Mouse (Mus musculus) forebrain, embryonic 15.5 days (tissue): ENCODE results near the gene Cypt1. TPM values are rescaled to one million over a fixed set of nuclear protein-coding genes. Genes with fewer than 3 reads are reported as not detected.

Source experiments
- ATAC-seq: fragments of 200-750 bp; cut with Nextera tagmentation; replicated peaks from 2 replicates; pipeline ENCODE4 v1.8.0; 2017; ENCODE audit warnings: mild to moderate bottlenecking, moderate TSS enrichment, moderate library complexity
- H3K27ac ChIP-seq: fragments of 300-500 bp; sonication (generic); replicated peaks from 2 replicates; pipeline ENCODE4 v1.5.1; 2015; ENCODE audit warnings: mild to moderate bottlenecking, inconsistent platforms
- H3K27me3 ChIP-seq: fragments of 300-500 bp; sonication (generic); 2 replicates; pipeline ENCODE4 v1.6.1; 2015; ENCODE audit warnings: inconsistent platforms
- H3K36me3 ChIP-seq: fragments of 300-500 bp; sonication (generic); 2 replicates; pipeline ENCODE4 v1.6.1; 2015; ENCODE audit warnings: mild to moderate bottlenecking, inconsistent platforms
- H3K4me1 ChIP-seq: fragments of 300-500 bp; sonication (generic); 2 replicates; pipeline ENCODE4 v1.6.1; 2015; ENCODE audit warnings: inconsistent platforms
- H3K4me2 ChIP-seq: fragments of 300-500 bp; sonication (generic); replicated peaks from 2 replicates; pipeline ENCODE4 v1.6.1; 2015; ENCODE audit warnings: mild to moderate bottlenecking, inconsistent platforms
- H3K4me3 ChIP-seq: fragments of 300-500 bp; sonication (generic); 2 replicates; pipeline ENCODE4 v1.5.1; 2015; ENCODE audit warnings: mild to moderate bottlenecking, inconsistent platforms
- H3K9ac ChIP-seq: fragments of 300-500 bp; sonication (generic); replicated peaks from 2 replicates; pipeline ENCODE4 v1.6.1; 2015; ENCODE audit warnings: mild to moderate bottlenecking, inconsistent platforms
- H3K9me3 ChIP-seq: fragments of 300-500 bp; sonication (generic); 2 replicates; pipeline ENCODE4 v1.6.1; 2016; ENCODE audit warnings: inconsistent platforms
- WGBS: fragments of 180-500 bp; shearing (Covaris S2); methylation state at CpG from one replicate; pipeline ENCODE4 v1.1.7; 2015; ENCODE audit warnings: mixed read lengths; 5-methylcytosine and 5-hydroxymethylcytosine counted together
- polyA plus RNA-seq: library from polyadenylated mRNA; unstranded; fragments of >200 nt; fragmentation: Nextera tagmentation; extraction: Ambion mirVana; gene quantifications from 2 replicates; pipeline ENCODE4 v1.2.1, GENCODE M21; 2015

Gene Cypt1
- not detected in 2 replicates for polyA plus RNA-seq

GRCm38 (mm10) chrX:16522569-16522968 is at the start of gene Cypt1:
Gene Cypt1 (plus strand): TSS chrX:16522869.
- no peak within 1 kb of the TSS for H3K27ac ChIP-seq
- no peaks in the 10 kb centered on the region for H3K27me3 ChIP-seq
- no peaks in the 10 kb centered on the region for H3K4me1 ChIP-seq
- no peak within 1 kb of the TSS for H3K4me2 ChIP-seq
- no peak within 1 kb of the TSS for H3K9ac ChIP-seq
- no peak for ATAC-seq
- no peak within 1 kb of the TSS for H3K4me3 ChIP-seq
- WGBS = 98% methylated on average over 3 of the region's 3 CpGs
- H3K9me3 ChIP-seq = no peaks in the 10 kb centered on the region
- H3K36me3 ChIP-seq = no peaks in the 10 kb centered on the region

GRCm38 (mm10) chrX:16546806-16547205 is 24.1 kb downstream of the Cypt1 start:
- ATAC-seq = no peak
- no peaks in the 10 kb centered on the region for H3K4me1 ChIP-seq

GRCm38 (mm10) chrX:16557061-16557460 is 34.4 kb downstream of the Cypt1 start:
- Histone ChIP-seq H3K9ac (no peak overlapping the region), H3K36me3 (no peaks in the 10 kb centered on the region)
- WGBS = 72% methylated on average over 1 of the region's 1 CpGs

More at GRCm38 (mm10) chrX:16546806-16547205, 24.1 kb downstream of the Cypt1 start:
- H3K9ac ChIP-seq = no peak overlapping the region
- no peak overlapping the region for H3K4me3 ChIP-seq
- H3K4me2 ChIP-seq = no peak overlapping the region
- H3K9me3 ChIP-seq = no peaks in the 10 kb centered on the region
- no peaks in the 10 kb centered on the region for H3K36me3 ChIP-seq
- H3K27ac ChIP-seq = no peak overlapping the region
- no peaks in the 10 kb centered on the region for H3K27me3 ChIP-seq

GRCm38 (mm10) chrX:16558501-16558900 is 35.8 kb downstream of the Cypt1 start:
- H3K4me2 ChIP-seq = no peak overlapping the region
- no peak overlapping the region for H3K9ac ChIP-seq
- no peak overlapping the region for H3K27ac ChIP-seq
- no peaks in the 10 kb centered on the region for H3K4me1 ChIP-seq
- H3K4me3 ChIP-seq = no peak overlapping the region
- ATAC-seq = no peak
- H3K36me3 ChIP-seq = no peaks in the 10 kb centered on the region
- no peaks in the 10 kb centered on the region for H3K27me3 ChIP-seq
- no peaks in the 10 kb centered on the region for H3K9me3 ChIP-seq

More at GRCm38 (mm10) chrX:16557061-16557460, 34.4 kb downstream of the Cypt1 start:
- Histone ChIP-seq H3K4me1 (no peaks in the 10 kb centered on the region), H3K27ac (no peak overlapping the region), H3K4me3 (no peak overlapping the region), H3K4me2 (no peak overlapping the region), H3K27me3 (no peaks in the 10 kb centered on the region), H3K9me3 (no peaks in the 10 kb centered on the region)
- ATAC-seq = no peak

Other genes starting within 250 kb of the Cypt1 start
- 13.7 and 14.4 TPM in 2 replicates for gene Maoa, start 96.8 kb downstream of the Cypt1 start, polyA plus RNA-seq